Mouse (Mus musculus) heart, postnatal 0 days (tissue): ENCODE measurements around the gene Adgrg2.

Source experiments
- CTCF ChIP-seq: IDR thresholded peaks from 2 replicates; pipeline ENCODE4 v1.5.1; 2016; ENCODE audit warnings: antibody characterized with exemption, control low read depth, low read depth
- EP300 ChIP-seq: IDR thresholded peaks from 2 replicates; pipeline ENCODE4 v1.6.1; 2016; ENCODE audit warnings: antibody characterized with exemption, low read depth

- TF ChIP-seq EP300 = no peak
- no peak for TF ChIP-seq CTCF
Observed at GRCm38 (mm10) chrX:160494333-160494732, 103.8 kb downstream of the Adgrg2 start.
